Mouse (Mus musculus): ENCODE data around the gene Ppp1r12c.

DNA sequence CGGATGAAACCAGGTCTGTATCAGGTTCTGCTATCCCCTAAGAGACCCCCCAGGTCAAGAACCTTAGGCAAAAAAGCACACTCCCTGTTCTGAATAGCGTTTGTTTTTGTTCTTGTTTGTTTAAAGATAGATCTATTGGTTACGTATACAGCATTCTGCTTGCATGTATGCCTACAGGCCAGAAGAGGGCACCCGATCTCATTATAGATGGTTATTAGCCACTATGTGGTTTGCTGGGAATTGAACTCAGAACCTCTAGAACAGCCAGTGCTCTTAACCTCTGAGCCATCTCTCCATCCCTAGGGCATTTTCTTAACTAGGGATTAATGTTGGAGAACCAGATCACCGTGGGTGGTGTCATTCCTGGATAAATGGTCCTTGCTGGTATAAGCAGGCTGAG, 39.9 kb upstream of the Ppp1r12c start:
- TF ChIP-seq CTCF (IDR thresholded peaks at IDR 0.05; ENCODE audit: extremely low read depth, insufficient read length, insufficient replicate concordance, low read depth, low read length) = no peak
- TF ChIP-seq POLR2A (IDR thresholded peaks at IDR 0.05; ENCODE audit: low read depth, low read length) = no peak
